ENCODE assay signal across 7 mouse cellular contexts in genomic region chr6:113237542-113238270, GRCm38 (mm10). TPM values are rescaled to one million over a fixed set of nuclear protein-coding genes. Genes with fewer than 3 reads are reported as not detected.
DNase-seq lines count a peak whose midpoint lies in the region; ATAC-seq and TF ChIP-seq lines count a peak whose summit lies in the region.

Gene Mtmr14, plus strand, starts transcription at chr6:113237843.

- WGBS in embryonic facial prominence, embryonic 10.5 days: under 1% methylated on average over 55 of the region's 55 CpGs
- under 1% methylated on average over 55 of the region's 55 CpGs for WGBS in intestine, postnatal 0 days
- WGBS in midbrain, embryonic 12.5 days: under 1% methylated on average over 55 of the region's 55 CpGs
- under 1% methylated on average over 55 of the region's 55 CpGs for WGBS in small intestine, adult 2 months

- DNase-seq in adrenal gland, postnatal 10 days: peak; percentile 100
- peak; percentile 100 for DNase-seq in embryonic facial prominence, embryonic 10.5 days (ENCODE audit: low spot score)
- peak; percentile 50 for DNase-seq in gonadal fat pad, adult 2 months (ENCODE audit: low read depth)
- DNase-seq in left cerebral cortex, postnatal 4 days: peak; percentile 99

- H3K9me3 ChIP-seq in embryonic facial prominence, embryonic 10.5 days: no peaks in the 10 kb centered on the region
- H3K9me3 ChIP-seq in intestine, postnatal 0 days (ENCODE audit: control insufficient read depth): no peaks in the 10 kb centered on the region
- H3K9me3 ChIP-seq in midbrain, embryonic 12.5 days: no peaks in the 10 kb centered on the region

- peak; percentile 98 for ATAC-seq in intestine, postnatal 0 days
- peak; percentile 98 for ATAC-seq in midbrain, embryonic 12.5 days (ENCODE audit: low FRiP score, low read depth)

- peak within 1 kb of the TSS; percentile 84 for H3K27ac ChIP-seq in embryonic facial prominence, embryonic 10.5 days (replicated peaks)
- peak within 1 kb of the TSS; percentile 83 for H3K27ac ChIP-seq in intestine, postnatal 0 days (ENCODE audit: low read depth, low read length)
- peak within 1 kb of the TSS; percentile 64 for H3K27ac ChIP-seq in midbrain, embryonic 12.5 days (replicated peaks)
- 0 out of 2 replicates have a peak within 1 kb of the TSS, but pooled peaks have one; percentile 26 for H3K27ac ChIP-seq in small intestine, adult 2 months (ENCODE audit: insufficient read depth, low read depth, low read length)

- peaks cover 20% of the 10 kb centered on the region for H3K36me3 ChIP-seq in embryonic facial prominence, embryonic 10.5 days (replicated peaks)
- peaks cover 13% of the 10 kb centered on the region for H3K36me3 ChIP-seq in intestine, postnatal 0 days (ENCODE audit: control insufficient read depth, insufficient read depth)
- peaks cover 22% of the 10 kb centered on the region for H3K36me3 ChIP-seq in midbrain, embryonic 12.5 days
- H3K36me3 ChIP-seq in small intestine, adult 2 months (ENCODE audit: control insufficient read depth, insufficient read depth, low read length): peaks cover 9% of the 10 kb centered on the region

- TF ChIP-seq CTCF in intestine, postnatal 0 days (IDR thresholded peaks at IDR 0.05; ENCODE audit: low read depth): no peak
- TF ChIP-seq CTCF in small intestine, adult 2 months (IDR thresholded peaks at IDR 0.05; ENCODE audit: extremely low read depth, insufficient read length, insufficient replicate concordance, low read depth, low read length): no peak

- intact Hi-C loops in left cerebral cortex, postnatal 4 days (cut with DNase I): no loop called here

- H3K9ac ChIP-seq in intestine, postnatal 0 days (ENCODE audit: low read depth, low read length): peak within 1 kb of the TSS; percentile 92
- H3K9ac ChIP-seq in midbrain, embryonic 12.5 days (replicated peaks): peak within 1 kb of the TSS; percentile 91

- peak within 1 kb of the TSS; percentile 99 for H3K4me3 ChIP-seq in embryonic facial prominence, embryonic 10.5 days
- H3K4me3 ChIP-seq in intestine, postnatal 0 days (ENCODE audit: low read depth, low read length): peak within 1 kb of the TSS; percentile 94
- H3K4me3 ChIP-seq in midbrain, embryonic 12.5 days: peak within 1 kb of the TSS; percentile 100
- peak within 1 kb of the TSS; percentile 65 for H3K4me3 ChIP-seq in small intestine, adult 2 months (ENCODE audit: low read depth, low read length)

- TF ChIP-seq POLR2A in small intestine, adult 2 months (IDR thresholded peaks at IDR 0.05; ENCODE audit: low read depth, low read length): peak; percentile 75

- peak within 1 kb of the TSS; percentile 89 for H3K4me2 ChIP-seq in intestine, postnatal 0 days (replicated peaks; ENCODE audit: low read depth)
- peak within 1 kb of the TSS; percentile 82 for H3K4me2 ChIP-seq in midbrain, embryonic 12.5 days (replicated peaks)

- peaks cover 17% of the 10 kb centered on the region for H3K4me1 ChIP-seq in embryonic facial prominence, embryonic 10.5 days
- no peaks in the 10 kb centered on the region for H3K4me1 ChIP-seq in intestine, postnatal 0 days (replicated peaks; ENCODE audit: control insufficient read depth, insufficient read depth, low read length)
- H3K4me1 ChIP-seq in midbrain, embryonic 12.5 days: peaks cover 17% of the 10 kb centered on the region
- peaks cover 4% of the 10 kb centered on the region for H3K4me1 ChIP-seq in small intestine, adult 2 months (ENCODE audit: control insufficient read depth, insufficient read depth, insufficient read length, low read length)

- H3K27me3 ChIP-seq in embryonic facial prominence, embryonic 10.5 days (replicated peaks; ENCODE audit: low read depth, poor library complexity, severe bottlenecking): no peaks in the 10 kb centered on the region
- no peaks in the 10 kb centered on the region for H3K27me3 ChIP-seq in intestine, postnatal 0 days (replicated peaks; ENCODE audit: control insufficient read depth, insufficient read depth, low read length)
- no peaks in the 10 kb centered on the region for H3K27me3 ChIP-seq in midbrain, embryonic 12.5 days
- H3K27me3 ChIP-seq in small intestine, adult 2 months (ENCODE audit: control insufficient read depth, insufficient read depth, low read length): no peaks in the 10 kb centered on the region

RNA-seq across cellular contexts. Expression of gene Mtmr14, which starts in this region (rescaled TPM):
- 10 to 100 TPM; 27.4 to 35.3 TPM for total RNA-seq in adrenal gland, postnatal 10 days (2021)
- 44.0 and 46.9 TPM in 2 replicates for polyA plus RNA-seq in embryonic facial prominence, embryonic 10.5 days (2016; fragmentation: Nextera tagmentation; extraction: Ambion mirVana)
- 32.3 and 37.2 TPM in 2 replicates for polyA plus RNA-seq in gonadal fat pad, adult 2 months (2012; rRNA removed)
- polyA plus RNA-seq in intestine, postnatal 0 days (2015; fragmentation: Nextera tagmentation; extraction: Ambion mirVana): 31.5 and 37.2 TPM in 2 replicates
- total RNA-seq in left cerebral cortex, postnatal 4 days (2021): 10 to 100 TPM; 25.2 to 25.6 TPM
- 48.1 and 48.7 TPM in 2 replicates for polyA plus RNA-seq in midbrain, embryonic 12.5 days (2016; fragmentation: Nextera tagmentation; extraction: Ambion mirVana)
- polyA plus RNA-seq in small intestine, adult 2 months (2012; rRNA removed): 23.3 and 66.0 TPM in 2 replicates

Comparison
In these comparisons a context has a peak if more than half of its experiments do, and no peak if none do; other contexts are left out.
1. Peak in every context shown above with its lines: DNase-seq, ATAC-seq, H3K4me3 ChIP-seq and H3K27ac ChIP-seq.
2. DNase-seq: peak in every context shown above with its lines; median percentile 100 in adrenal gland, postnatal 10 days; 100 in embryonic facial prominence, embryonic 10.5 days; 99 in left cerebral cortex, postnatal 4 days; 50 in gonadal fat pad, adult 2 months.
3. H3K27ac ChIP-seq: peak in every context shown above with its lines; median percentile 84 in embryonic facial prominence, embryonic 10.5 days; 83 in intestine, postnatal 0 days; 64 in midbrain, embryonic 12.5 days; 26 in small intestine, adult 2 months.